Mouse (Mus musculus) urinary bladder, postnatal 36 days (tissue): ENCODE results near the gene Cdk4.
"Not testable (repeated sequence)": the region's sequence is repeated elsewhere in the genome, so short reads cannot be mapped to it uniquely, and the experiment has no call there.

ENCODE experiments used
- DNase-seq, 2 experiments: peaks; one replicate each; pipeline ENCODE4 v3.0.0; 2022; ENCODE audit warnings: low spot score in 2 of 2, mixed read lengths in 1 of 2

Cdk4 gene

DNA sequence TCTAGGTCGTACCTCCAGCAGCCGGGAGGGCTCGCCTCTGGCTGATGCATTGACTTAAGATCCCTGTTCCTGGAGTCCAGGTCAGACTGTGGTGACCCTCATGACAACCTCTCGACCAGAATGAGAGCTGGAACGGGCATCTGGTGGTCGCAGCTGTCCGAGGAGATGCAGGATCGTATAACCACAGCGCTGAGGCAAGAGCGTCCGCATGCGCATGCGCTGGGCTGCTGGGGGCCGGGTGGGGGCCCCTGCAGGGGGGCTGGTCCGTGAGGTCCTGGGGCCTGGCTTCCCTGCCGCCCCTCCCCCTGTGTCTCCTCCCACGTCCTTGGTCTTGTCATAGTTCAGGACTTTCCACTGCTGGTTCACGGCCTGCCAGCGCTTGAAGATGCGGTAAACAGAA, 6.8 kb upstream of the Cdk4 start:
- no peak for DNase-seq

DNA sequence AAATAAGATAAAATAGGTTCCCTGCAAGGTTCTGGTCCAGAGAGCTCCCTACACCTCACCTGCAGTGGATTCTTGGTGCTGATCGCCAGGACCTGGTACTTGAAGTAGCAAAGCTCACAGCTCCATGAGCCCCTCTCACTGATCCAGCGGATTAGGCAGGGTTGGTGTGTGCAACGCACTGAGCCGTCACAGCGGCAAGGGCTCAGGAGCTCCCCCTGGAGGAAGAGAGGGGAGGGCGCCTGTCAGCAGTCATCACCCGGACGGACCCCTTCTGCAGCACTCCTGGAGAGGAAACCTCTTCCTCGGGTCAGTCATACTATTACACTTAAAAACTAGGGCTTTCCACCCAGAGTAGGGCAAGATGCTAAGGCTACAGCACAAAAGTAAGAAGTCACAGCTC, 5.2 kb upstream of the Cdk4 start:
- peak; percentile 56 to 66 for DNase-seq

DNA sequence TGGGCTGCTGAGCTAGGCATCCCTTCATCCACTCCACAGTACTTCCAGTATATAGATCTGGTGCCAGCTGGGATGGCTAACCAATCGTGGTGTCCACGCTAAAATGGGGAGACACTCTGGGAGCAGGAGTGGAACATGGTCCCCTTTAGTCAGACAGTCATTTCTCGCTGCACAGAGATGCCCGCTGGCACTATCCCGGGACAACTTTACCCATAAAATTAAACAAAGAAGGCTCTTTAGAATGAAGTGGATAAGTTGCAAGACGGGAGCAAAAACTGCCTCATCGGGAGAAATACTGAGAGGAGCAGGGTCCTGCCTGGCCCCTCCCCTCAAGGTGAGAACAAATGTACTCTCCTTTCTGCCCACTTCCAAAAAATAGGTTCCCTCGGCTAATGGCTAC, 4.6 kb upstream of the Cdk4 start:
- DNase-seq, result no peak

DNA sequence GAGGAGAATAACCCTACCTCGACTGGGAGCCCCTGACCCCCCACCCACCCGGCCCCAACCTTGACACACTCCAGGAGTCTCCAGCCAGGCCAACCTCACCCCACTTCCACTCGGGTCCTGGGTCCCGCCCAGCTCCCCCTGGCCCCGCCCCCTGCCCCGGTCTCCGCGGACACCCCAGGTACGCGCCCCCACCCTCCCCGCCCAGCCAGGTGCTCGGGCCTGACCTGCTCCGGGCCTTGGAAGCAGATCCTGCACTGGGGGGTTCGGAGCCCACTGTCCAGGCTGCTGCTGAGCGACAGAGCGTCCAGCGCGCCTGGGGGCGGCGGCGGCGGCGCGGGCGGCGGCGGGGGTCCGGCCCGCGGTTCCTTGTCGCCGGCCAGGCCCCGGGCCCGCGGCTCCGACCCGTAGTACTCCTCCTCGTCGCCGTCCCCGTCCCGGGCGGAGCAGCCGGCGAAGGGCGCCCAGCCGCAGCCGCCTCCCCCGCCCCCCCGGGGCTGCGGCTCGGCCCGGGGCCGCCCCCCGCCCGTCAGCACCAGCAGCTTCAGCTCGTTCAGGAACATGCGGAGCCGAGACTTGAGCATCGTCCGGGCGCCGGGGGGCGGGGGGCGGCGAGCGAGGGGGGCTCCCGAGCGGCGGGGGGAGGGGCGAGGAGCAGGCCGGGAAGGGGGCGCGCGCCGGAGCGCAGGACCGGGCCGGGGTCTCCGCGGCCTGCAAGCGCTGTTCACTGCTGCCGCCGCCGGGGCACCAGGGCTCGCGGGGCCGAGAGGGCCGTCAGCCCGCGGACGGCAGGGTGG, 4.0 kb upstream of the Cdk4 start:
- DNase-seq, result no peak

DNA sequence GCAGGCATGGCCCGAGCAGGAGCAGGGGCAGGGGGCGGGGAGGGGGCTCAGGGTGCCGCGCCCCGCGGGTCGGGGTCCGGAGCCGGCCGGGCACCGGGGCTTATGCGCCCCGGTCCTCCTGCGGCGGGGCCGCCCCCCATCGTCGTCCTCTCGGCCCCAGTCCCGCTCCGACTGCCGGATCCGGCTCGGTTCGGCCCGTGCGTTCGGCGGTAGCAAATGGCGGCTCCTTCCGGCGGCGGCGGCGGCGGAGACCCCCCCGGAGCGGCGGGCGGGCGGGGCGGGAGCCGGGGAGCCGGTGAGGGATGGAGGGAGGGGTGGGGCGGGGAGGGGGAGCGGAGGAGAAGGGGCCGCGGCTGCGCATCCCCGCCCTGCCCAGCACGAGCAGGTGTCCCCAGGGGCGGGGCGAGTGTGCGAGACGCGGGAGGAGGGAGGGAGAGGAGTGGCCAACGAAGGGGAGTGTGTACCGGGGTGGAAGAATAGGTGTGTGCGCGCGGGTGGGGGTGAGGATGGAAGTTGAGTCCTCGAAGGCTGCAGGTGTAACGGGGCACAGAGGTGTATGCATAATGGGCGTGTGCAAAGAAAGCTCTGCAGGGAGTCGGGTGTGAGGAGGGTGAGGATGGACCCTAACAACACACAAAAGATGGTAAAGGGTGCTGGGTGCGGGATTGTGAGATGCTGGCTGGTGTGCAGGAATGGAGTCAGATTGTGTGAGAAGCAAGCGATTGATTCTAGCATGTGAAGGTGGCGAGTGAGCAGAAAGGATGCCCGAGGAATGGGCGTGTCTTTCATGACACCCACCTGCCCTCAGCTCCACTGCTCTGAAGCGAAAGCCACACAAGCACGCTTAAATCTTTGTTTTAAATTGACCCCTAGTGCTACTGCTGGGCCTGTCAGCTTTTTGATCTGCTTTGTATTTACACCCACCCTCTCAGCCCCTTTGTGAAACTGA, 3.1 kb upstream of the Cdk4 start, which contains the start of gene March9:
TSS of gene March9 (minus strand) at position 217 of the 949 bp plus-strand sequence.
- DNase-seq, result peak; percentile 66 to 69

DNA sequence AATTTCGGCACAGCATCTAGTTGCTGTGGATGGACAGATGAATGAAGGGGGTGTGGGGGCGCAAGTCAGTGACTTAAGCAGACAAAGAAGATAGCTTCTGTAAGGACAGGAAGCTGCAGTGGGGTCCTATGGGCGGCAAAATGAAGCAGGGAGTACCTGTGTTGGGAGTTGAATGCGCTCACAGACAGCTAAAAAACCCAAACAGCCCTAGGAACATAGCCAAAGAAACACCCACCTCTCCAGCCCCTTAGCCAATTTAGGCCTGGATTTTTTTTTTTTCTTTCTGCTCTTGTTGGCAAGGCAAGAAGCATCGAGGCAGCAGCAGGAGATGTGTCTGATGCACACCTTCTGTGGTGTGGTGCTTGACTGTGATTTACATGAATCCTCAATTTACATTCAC, 2.2 kb upstream of the Cdk4 start:
- no peak for DNase-seq

DNA sequence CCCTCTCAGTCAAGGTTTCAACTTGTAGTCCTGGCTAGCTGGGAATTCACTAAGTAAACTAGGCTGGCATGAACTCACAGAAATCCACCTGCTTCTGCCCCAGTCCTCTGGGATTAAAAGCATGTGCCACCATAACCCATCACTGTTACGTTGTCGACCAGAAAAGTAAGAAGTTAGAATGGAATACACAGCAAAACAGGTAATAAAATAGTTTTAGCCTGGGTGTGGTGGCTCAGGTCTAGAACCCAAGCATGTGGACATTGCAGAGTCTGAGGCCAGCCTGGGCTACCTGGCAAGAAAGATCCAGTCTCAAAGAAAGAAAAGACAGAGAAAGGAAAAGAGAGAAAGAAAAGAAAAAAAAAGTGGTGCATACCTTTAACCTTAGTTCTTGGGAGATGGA, 1.8 kb upstream of the Cdk4 start:
- DNase-seq, result no peak

DNA sequence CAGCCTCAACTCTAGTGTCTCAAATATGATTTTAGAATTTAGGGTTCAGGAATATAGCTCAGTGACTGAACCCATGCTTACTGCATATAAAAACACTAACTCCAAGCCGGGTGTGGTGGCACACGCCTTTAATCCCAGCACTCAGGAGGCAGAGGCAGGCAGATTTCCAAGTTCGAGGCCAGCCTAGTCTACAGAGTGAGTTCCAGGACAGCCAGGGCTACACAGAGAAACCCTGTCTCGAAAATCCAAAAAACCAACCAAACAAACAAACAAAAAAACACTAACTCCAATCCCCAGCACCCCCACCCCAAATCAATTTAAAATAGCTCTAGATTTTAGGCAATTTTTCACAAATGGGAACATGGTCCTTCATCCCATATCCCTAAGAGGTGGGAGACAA, 1.2 kb upstream of the Cdk4 start:
- not testable (repeated sequence) for DNase-seq

DNA sequence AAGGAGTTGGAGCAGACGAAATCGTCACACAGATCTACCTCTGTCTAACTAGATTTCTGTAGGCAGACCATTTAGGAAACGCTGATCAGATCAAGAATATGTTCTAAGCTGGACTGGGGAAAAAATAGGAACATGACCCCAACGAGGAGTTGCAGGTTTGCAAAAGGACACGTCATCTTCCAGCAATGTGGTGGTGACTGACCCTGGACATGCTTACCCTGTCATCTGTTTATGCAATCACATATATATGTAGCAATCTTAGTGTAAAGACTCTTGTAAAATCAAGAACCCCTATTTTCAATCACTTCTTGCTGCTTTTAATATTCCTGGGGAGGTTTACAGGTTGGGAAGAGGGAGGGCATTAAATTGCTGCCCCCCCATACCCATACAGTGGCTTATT, 831 bp upstream of the Cdk4 start:
- DNase-seq, result no peak

DNA sequence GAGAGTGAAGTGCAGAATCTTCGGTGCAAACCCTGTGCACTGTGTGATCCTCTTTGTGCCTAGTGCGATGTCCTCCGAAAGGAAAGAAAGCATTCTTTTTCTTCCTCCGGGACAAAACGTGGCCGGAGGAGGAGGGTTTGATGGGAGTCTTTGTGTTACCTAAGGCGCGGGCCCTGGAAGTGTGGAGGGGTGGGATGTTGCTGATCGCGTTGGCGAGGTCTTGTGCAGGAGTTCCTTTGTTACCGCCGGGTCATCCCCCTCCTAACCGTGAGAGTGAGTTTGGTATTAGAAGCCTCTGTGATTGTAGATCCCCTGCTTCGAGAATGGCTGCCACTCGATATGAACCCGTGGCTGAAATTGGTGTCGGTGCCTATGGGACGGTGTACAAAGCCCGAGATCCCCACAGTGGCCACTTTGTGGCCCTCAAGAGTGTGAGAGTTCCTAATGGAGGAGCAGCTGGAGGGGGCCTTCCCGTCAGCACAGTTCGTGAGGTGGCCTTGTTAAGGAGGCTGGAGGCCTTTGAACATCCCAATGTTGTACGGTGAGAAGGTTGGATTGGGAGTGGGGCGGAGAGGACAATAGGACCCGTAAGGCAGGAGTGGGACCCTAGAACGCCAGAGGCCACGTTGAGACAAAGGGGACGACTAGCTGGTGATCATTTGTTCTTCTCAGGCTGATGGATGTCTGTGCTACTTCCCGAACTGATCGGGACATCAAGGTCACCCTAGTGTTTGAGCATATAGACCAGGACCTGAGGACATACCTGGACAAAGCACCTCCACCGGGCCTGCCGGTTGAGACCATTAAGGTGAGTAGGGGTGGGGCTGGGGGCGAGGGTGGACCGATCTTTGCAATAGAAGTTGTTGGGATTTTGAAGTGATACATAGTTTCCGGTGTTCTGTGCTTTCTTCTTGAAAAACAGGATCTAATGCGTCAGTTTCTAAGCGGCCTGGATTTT, 858 bp downstream of the Cdk4 start:
- no peak for DNase-seq

DNA sequence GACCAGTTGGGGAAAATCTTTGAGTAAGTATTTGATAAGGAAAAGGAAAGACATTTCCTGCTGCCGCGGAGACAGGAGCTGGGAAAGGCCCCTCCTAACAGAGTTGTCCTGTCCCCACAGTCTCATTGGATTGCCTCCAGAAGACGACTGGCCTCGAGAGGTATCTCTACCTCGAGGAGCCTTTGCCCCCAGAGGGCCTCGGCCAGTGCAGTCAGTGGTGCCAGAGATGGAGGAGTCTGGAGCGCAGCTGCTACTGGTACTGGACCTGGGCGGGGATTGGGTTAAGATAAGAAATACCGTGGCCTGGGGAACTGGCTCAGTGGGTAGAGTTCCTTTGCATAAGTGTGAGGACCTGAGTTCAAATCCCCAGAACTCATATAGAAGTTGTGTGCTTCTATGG, 2.6 kb downstream of the Cdk4 start:
- DNase-seq, result no peak

DNA sequence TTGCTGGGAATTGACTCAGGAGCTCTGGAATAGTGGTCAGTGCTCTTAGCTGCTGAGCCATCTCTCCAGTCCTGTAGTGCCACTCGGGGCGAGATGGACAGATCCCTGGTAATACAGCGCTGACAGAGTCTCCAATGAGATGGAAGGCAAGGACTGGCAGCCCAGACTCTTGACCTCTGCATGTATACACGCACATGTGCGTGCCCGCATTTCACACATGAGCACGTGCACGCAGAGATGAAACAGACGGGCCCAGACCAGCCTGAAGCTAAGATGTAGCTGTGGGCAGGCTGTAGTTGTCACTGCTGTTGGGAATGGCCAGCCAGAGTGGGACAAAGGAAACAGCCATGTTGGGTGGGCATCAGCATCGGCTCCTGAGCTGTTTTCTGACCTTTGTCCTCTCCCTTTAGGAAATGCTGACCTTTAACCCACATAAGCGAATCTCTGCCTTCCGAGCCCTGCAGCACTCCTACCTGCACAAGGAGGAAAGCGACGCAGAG, 3.2 kb downstream of the Cdk4 start:
- no peak for DNase-seq

DNA sequence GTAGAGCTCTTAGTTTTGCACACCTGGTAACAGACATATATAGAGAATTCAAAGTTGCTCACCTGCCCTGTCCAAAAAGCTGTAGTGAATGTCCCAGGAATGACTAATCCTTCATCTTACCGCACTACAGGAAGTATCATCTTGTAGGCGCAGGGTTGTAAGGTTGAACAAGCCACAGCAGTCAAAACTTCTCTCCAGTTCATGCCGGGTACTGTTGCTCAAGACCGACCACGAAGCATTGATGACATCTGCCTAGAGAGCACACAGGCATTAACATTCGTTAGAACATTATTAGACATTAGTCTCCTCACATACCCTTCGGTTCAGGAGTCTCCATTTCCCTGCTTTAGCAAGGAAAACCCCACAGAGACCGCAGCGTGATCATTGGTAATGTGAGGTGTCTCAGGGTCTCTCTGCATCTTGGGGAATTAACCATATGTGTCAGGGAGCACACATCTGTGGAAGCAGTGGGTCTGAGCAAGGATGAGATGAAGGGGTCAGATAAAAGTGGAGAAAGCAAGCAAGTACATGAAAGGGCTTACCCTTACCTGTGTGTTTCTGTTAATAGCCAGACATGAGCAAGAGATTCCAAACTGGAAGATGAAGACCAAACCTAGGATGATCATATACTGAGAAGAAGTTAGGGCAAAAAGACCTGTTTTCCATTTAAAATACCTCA, 5.2 kb downstream of the Cdk4 start:
- no peak for DNase-seq

DNA sequence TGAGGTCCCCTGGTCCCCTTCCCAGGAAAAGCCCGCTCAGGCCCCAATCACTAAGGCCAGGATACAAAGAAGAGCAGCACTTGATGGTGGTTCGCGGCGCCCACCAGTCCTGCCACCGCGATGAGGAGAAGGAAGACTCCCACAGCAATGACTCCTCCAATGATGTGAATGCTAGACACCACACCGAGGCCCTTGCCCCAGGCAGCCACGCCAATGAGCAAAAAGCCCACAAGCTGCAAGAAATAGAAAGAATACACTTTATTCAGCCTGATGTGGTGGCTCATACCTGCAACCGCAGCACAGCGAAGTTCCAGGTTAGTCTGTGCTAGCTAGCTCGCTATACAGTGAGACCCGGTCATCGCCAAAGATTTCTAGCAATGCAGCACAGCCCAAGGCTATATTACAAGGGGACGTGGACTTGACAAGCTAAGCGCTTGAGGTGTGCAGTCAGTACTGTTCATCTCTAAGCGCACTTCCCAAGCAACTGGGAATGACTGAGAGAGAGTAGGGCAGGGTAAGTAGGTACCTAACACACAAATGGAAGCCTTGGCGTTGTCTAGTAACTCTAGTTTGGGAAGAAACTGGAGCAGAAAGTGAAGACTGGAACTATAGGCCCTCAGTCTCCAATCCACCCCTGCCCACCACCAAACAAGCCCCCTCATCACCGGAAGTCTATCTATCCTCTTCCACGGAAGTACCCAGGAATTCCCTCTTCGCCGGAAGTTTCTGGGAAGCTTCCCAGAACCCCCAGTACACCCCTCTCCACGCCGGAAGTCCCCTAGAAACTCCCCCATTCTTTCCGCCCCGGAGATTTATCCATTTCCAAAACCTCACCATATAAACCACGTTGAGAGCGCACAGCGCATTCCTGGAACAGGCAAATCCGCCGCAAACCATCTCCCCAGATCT, 6.2 kb downstream of the Cdk4 start:
- DNase-seq, result no peak

DNA sequence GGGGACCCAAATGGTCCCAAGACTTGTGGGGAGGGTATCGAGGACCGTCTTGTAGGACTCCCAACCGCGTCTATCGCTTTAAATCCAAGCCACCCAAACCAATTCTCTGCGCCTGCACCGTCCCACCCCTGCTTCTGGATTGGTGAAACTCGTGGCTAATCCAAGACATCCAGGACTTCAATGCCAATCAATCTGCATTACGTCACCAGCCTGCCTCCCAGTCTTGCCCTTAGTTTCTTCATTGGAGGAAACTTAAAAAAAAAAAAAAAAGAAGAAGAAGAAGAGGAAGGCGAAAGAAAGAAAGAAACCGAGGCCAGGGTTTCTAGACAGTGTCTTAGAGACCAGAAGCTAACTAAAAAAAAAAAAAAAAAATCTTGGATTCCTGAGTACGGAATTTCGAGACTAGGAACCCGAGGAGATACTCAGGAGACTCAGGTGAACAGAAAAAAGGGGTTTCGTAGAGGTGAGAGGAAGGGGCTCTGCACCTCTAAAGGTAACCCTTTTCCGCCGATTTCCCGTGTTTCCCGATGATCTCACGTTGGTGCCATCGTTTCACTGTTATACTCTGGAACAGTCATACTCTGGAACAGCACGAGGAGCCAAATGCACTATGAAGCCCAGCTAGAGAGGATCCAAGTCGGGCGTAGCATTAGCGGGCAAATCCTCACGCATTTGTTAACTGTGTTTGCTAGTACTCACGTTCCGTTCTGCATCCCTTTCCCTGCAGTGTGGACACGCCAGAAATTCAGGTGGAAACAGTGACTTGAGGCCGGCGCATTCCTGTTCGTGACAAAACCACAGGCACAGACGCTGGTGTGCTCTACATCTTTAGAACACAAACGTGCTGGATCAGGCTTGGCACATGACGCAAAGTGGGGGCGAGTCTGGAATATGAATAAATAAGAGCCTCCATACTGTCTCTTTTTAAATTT, 7.1 kb downstream of the Cdk4 start, which contains the start of gene Tspan31:
TSS of gene Tspan31 (minus strand) at position 75 of the 932 bp plus-strand sequence.
- peak; percentile 77 to 90 for DNase-seq

DNA sequence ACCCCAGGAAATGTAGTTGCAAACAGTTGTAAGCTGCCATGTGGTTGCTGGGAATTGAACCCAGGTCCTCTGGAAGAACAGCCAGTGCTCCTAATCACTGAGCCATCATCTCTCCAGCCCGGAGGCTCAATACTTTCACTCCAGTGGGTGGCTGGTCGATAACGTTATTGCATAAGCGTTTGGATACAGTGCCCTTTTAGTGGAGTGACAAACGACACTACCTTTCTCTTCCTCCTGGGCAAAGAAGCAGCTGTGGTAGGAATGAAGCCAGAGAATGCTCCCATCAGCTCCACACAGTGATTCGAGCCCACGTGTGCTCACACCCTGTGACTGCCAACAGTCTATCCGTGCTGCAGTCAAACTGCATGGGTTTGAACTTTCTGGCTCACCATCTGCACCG, 7.9 kb downstream of the Cdk4 start:
- no peak for DNase-seq

DNA sequence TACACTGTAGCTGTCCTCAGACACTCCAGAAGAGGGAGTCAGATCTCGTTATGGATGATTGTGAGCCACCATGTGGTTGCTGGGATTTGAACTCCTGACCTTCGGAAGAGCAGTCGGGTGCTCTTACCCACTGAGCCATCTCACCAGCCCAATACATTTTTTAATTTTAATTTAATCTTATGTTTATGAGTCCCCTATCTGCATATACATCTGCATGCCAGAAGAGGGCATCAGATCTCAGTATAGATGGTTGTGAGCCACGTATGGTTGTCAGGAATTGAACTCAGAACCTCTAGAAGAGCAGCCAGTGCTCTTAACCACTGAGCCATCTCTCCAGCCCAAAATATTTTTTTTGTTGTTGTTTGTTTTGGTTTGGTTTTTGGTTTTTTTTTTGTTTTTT, 8.9 kb downstream of the Cdk4 start:
- DNase-seq, result not testable (repeated sequence)

DNA sequence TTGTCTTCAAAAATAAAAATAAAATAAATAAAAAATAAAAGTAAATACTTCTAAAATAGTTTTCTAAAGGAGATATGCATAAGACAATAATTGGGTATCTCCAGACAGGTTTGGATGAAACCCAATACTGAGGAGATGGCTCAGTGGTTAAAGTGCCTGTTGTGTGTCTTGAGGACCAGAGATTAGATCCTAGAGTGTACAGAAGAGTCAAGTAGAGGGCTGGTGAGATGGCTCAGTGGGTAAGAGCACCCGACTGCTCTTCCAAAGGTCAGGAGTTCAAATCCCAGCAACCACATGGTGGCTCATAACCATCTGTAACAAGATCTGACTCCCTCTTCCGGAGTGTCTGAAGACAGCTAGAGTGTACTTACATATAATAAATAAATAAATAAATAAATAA, 9.6 kb downstream of the Cdk4 start:
- not testable (repeated sequence) for DNase-seq

DNA sequence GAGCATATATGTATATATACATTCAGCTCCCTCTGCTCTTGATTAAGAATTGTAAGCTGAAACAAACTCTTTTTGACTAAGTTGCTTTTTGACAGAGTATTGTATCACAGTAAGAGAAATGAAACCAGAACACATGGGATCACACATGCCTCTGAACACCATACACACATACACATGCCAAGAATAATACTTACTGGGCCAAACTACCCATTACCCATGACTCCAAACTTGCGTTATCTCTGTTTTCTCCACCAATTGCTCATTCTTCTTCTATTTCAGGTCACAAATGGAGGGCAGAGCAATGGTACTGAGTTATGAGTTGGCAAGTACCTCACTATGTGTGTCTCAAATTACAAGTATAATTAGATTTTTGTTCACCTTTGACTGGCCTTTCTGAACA, 10.6 kb downstream of the Cdk4 start:
- no peak for DNase-seq
